Mouse (Mus musculus) megakaryocyte, embryonic 14.5 days (primary cell): ENCODE measurements around the gene Dnajc2.

ENCODE experiments used
- FLI1 ChIP-seq: IDR thresholded peaks from 2 replicates; pipeline ENCODE4 v1.6.1; 2012; ENCODE audit warnings: low read length, inconsistent platforms, mixed read lengths
- GATA1 ChIP-seq: IDR thresholded peaks from 3 replicates; pipeline ENCODE4 v1.6.1; 2012; ENCODE audit warnings: mixed read lengths, low read length, inconsistent platforms, borderline replicate concordance

DNA sequence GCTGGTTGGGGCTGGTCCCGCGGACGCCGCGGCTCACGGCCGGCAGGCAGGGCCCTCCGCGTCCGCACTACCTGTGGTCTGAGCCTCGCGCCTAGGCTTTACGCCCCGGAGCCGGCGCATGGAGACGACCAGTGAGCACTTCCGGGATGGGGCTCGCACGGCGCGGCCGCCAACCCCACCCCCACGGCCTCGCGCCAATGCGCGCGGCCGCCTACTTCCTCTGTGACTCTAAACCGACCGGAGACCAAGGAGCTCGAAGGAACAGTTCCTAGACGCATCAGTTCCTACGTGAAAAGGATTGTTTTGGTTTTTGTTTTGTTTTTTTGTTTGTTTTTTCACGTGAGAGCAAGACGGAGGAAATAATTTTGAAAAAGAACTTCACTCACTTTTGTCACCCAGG, at the start of gene Dnajc2, which contains the start of gene Psmc2:
- no peak for TF ChIP-seq GATA1
- TF ChIP-seq FLI1: no peak
